Mouse (Mus musculus) megakaryocyte-erythroid progenitor cell, adult 5-6 weeks (primary cell): ENCODE data around the gene Krtcap2. TPM values are rescaled to one million over a fixed set of nuclear protein-coding genes. Genes with fewer than 3 reads are reported as not detected.
A peak's percentile ranks its signal among the peaks of the same experiment; 100 is the strongest.
"Not testable (repeated sequence)": the region's sequence is repeated elsewhere in the genome, so short reads cannot be mapped to it uniquely, and the experiment has no call there.

ENCODE experiments used
- ATAC-seq: replicated peaks from 2 replicates; pipeline ENCODE4 v1.8.0; 2016; ENCODE audit warnings: mild to moderate bottlenecking, inconsistent platforms; ENCODE audit not compliant: severe bottlenecking, poor library complexity, low FRiP score, low TSS enrichment
- total RNA-seq, 2 experiments: library from RNA; stranded (forward) in 1 of 2; stranded (reverse) in 1 of 2; fragments of 200-1000, 215-1000 nt in 1 of 2; fragments of >200 nt in 1 of 2; fragmentation: Nextera tagmentation in 1 of 2; gene quantifications; 2 replicates each; pipeline ENCODE4 v1.2.3; 2014 to 2017

The Krtcap2 gene
- total RNA-seq (2014; fragmentation: Nextera tagmentation) (127 and 147 TPM in 2 replicates), total RNA-seq (2017) (119 and 124 TPM in 2 replicates)

- ATAC-seq: no peak
These were observed at the start of gene Krtcap2 for GRCm38 (mm10) chr3:89245688-89246171. Krtcap2 (plus strand) TSS chr3:89245966.

GRCm38 (mm10) chr3:89195979-89196877 is 49.5 kb upstream of the Krtcap2 start:
- ATAC-seq: peak; percentile 97

GRCm38 (mm10) chr3:89199839-89200238 is 45.9 kb upstream of the Krtcap2 start:
- ATAC-seq: no peak

GRCm38 (mm10) chr3:89202253-89203141 is 43.3 kb upstream of the Krtcap2 start, which contains the start of gene Gba:
Gba (plus strand) TSS chr3:89202928.
- peak; percentile 84 for ATAC-seq

GRCm38 (mm10) chr3:89203142-89203514 is 42.6 kb upstream of the Krtcap2 start:
- ATAC-seq: peak; percentile 29; the same call in 1 of the 2 replicates

GRCm38 (mm10) chr3:89206079-89206478 is 39.7 kb upstream of the Krtcap2 start:
- ATAC-seq: no peak

- ATAC-seq: no peak
These were observed 39.1 kb upstream of the Krtcap2 start for GRCm38 (mm10) chr3:89206695-89207094.

GRCm38 (mm10) chr3:89208075-89208657 is 37.6 kb upstream of the Krtcap2 start:
- no peak for ATAC-seq

GRCm38 (mm10) chr3:89208736-89209135 is 37.0 kb upstream of the Krtcap2 start:
- no peak for ATAC-seq

GRCm38 (mm10) chr3:89209731-89210130 is 36.0 kb upstream of the Krtcap2 start:
- no peak for ATAC-seq

- no peak for ATAC-seq
These were observed 35.6 kb upstream of the Krtcap2 start for GRCm38 (mm10) chr3:89210162-89210561.

GRCm38 (mm10) chr3:89210731-89211130 is 35.0 kb upstream of the Krtcap2 start:
- ATAC-seq: no peak

GRCm38 (mm10) chr3:89213803-89214530 is 31.8 kb upstream of the Krtcap2 start:
- ATAC-seq: peak; percentile 77

- no peak for ATAC-seq
These were observed 30.9 kb upstream of the Krtcap2 start, which contains the start of gene Thbs3 for GRCm38 (mm10) chr3:89214681-89215411. Thbs3 (plus strand) TSS chr3:89215180.

- peak; percentile 76 for ATAC-seq
These were observed 29.9 kb upstream of the Krtcap2 start for GRCm38 (mm10) chr3:89215853-89216252.

- not testable (repeated sequence) for ATAC-seq
These were observed 29.4 kb upstream of the Krtcap2 start for GRCm38 (mm10) chr3:89216407-89216806.

- no peak for ATAC-seq
These were observed 27.5 kb upstream of the Krtcap2 start for GRCm38 (mm10) chr3:89218271-89218670.

- ATAC-seq: no peak
These were observed 26.2 kb upstream of the Krtcap2 start for GRCm38 (mm10) chr3:89219546-89219945.
